Mouse (Mus musculus) heart, adult 2 months (tissue): ENCODE results near the gene Pik3r2. TPM values are rescaled to one million over a fixed set of nuclear protein-coding genes. Genes with fewer than 3 reads are reported as not detected.

ENCODE experiments used
- DNase-seq, 2 experiments: peaks; one replicate each; pipeline ENCODE4 v3.0.0; 2021
- H3K27ac ChIP-seq: fragments of 200-600 bp; 2 replicates; pipeline ENCODE4 v1.8.1; 2022
- H3K27me3 ChIP-seq: fragments of 200-500 bp; 2 replicates; pipeline ENCODE4 v1.6.1; 2012; ENCODE audit warnings: mild to moderate bottlenecking, low read length, inconsistent platforms, mixed read lengths; ENCODE audit not compliant: control insufficient read depth, insufficient read depth
- H3K36me3 ChIP-seq: fragments of 200-500 bp; 2 replicates; pipeline ENCODE4 v1.6.1; 2012; ENCODE audit warnings: low read length, inconsistent platforms; ENCODE audit not compliant: control insufficient read depth, insufficient read depth
- H3K4me1 ChIP-seq: fragments of 200-500 bp; 2 replicates; pipeline ENCODE4 v1.6.1; 2011; ENCODE audit warnings: low read length; ENCODE audit not compliant: control insufficient read depth, insufficient read depth
- H3K4me3 ChIP-seq: fragments of 200-600 bp; 2 replicates; pipeline ENCODE4 v1.8.1; 2022
- H3K79me2 ChIP-seq: fragments of 200-500 bp; replicated peaks from 2 replicates; pipeline ENCODE4 v1.6.1; 2012; ENCODE audit warnings: mild to moderate bottlenecking, inconsistent platforms, low read length, moderate library complexity, mixed read lengths; ENCODE audit not compliant: control insufficient read depth, insufficient read depth
- H3K9ac ChIP-seq: fragments of 200-500 bp; 2 replicates; pipeline ENCODE4 v1.6.1; 2012; ENCODE audit warnings: low read depth, mild to moderate bottlenecking, control low read depth, inconsistent platforms, low read length, mixed read lengths
- CTCF ChIP-seq: fragments of 200-600 bp; IDR thresholded peaks from 2 replicates; pipeline ENCODE4 v1.8.1; 2022; ENCODE audit warnings: antibody characterized with exemption, mild to moderate bottlenecking, moderate library complexity
- EP300 ChIP-seq: fragments of 200-500 bp; IDR thresholded peaks from 2 replicates; pipeline ENCODE4 v1.6.1; 2011; ENCODE audit warnings: low read depth, low read length, control low read depth; ENCODE audit not compliant: insufficient read depth
- POLR2A ChIP-seq: fragments of 200-500 bp; IDR thresholded peaks from 2 replicates; pipeline ENCODE4 v1.6.1; 2011; ENCODE audit warnings: mild to moderate bottlenecking, low read depth, low read length, control low read depth; ENCODE audit not compliant: insufficient read depth
- WGBS: fragments of 180-500 bp; shearing (Covaris S2); methylation state at CpG from one replicate; pipeline ENCODE4 v1.1.7; 2018; 5-methylcytosine and 5-hydroxymethylcytosine counted together
- intact Hi-C: fragments of 180-260 bp; cut with DNase I; formaldehyde crosslinking; loops from one replicate; pipeline ENCODE4 v1.15.1; 2025
- polyA plus RNA-seq: library from polyadenylated mRNA; depleted of rRNA; stranded (reverse); fragments of >200 nt; gene quantifications from 2 replicates; pipeline ENCODE4 v1.2.3, GENCODE M21; 2012
- total RNA-seq, 2 experiments: library from RNA; stranded (reverse); gene quantifications; 2 replicates each; pipeline ENCODE4 v1.2.3; 2021

Gene Pik3r2
- total and polyA plus RNA-seq, 3 experiments, result 22.0 to 45.5 (median 22.4) TPM

DNA sequence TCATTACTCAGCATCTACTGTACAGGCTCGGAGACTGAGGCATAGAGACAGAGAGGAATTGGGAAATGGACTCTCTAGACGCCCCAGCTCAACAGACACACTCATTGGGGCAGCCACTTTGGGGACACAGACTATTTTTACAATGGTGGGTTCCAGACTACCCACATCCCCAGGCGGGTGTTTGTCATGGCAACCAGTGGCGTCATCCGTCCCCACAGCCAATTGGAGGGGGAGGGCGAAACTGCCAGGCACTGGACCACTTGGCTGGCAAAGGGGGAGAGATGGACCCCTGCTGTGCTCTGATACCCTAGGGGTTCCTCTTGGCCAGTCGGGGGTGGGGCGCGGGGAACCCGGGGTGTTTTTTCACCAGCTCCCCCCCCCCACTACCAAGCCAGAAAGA is 24.1 kb upstream of the Pik3r2 start:
- Histone ChIP-seq H3K27me3 (no peaks in the 10 kb centered on the region), H3K27ac (no peak overlapping the region), H3K79me2 (no peaks in the 10 kb centered on the region), H3K4me1 (peaks cover 3% of the 10 kb centered on the region; the same call in 1 of the 2 replicates), H3K36me3 (no peaks in the 10 kb centered on the region), H3K9ac (no peak overlapping the region), H3K4me3 (no peak overlapping the region)
- TF ChIP-seq CTCF, result no peak
- TF ChIP-seq EP300, result no peak
- no peak for TF ChIP-seq POLR2A
- intact Hi-C loops, result no loop called here
- 70% methylated on average over 10 of the region's 10 CpGs for WGBS
- DNase-seq, result no peak

DNA sequence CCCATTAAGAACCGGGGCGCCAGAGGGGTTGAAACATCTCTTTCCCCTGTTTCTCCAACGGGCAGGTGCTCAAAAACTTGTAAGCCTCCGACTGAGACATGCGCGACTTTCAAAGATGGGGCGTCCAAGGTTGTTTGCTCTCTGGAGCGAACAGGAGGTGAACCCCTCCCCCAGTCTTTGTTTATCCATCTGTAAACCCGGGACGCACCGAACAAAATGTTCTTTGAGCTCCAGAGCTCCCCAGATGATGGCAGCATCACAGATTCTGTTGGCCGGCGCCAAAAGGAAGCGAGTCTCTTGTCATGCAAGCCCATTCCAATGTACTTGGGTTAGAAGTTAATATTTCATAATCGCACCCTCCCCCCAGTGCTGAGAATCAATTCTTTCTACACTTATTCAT is 21.8 kb upstream of the Pik3r2 start:
- peak; percentile 44 to 47 for DNase-seq
- peaks cover 3% of the 10 kb centered on the region; the same call in 1 of the 2 replicates for H3K4me1 ChIP-seq
- H3K79me2 ChIP-seq, result no peaks in the 10 kb centered on the region
- H3K4me3 ChIP-seq, result no peak overlapping the region
- TF ChIP-seq CTCF (no peak), EP300 (0 out of 2 replicates have a peak, but pooled peaks have one; percentile 18)
- intact Hi-C loops, result no loop called here
- no peak overlapping the region for H3K9ac ChIP-seq
- no peaks in the 10 kb centered on the region for H3K27me3 ChIP-seq
- H3K36me3 ChIP-seq, result no peaks in the 10 kb centered on the region
- 18% methylated on average over 15 of the region's 15 CpGs for WGBS
- no peak overlapping the region for H3K27ac ChIP-seq

DNA sequence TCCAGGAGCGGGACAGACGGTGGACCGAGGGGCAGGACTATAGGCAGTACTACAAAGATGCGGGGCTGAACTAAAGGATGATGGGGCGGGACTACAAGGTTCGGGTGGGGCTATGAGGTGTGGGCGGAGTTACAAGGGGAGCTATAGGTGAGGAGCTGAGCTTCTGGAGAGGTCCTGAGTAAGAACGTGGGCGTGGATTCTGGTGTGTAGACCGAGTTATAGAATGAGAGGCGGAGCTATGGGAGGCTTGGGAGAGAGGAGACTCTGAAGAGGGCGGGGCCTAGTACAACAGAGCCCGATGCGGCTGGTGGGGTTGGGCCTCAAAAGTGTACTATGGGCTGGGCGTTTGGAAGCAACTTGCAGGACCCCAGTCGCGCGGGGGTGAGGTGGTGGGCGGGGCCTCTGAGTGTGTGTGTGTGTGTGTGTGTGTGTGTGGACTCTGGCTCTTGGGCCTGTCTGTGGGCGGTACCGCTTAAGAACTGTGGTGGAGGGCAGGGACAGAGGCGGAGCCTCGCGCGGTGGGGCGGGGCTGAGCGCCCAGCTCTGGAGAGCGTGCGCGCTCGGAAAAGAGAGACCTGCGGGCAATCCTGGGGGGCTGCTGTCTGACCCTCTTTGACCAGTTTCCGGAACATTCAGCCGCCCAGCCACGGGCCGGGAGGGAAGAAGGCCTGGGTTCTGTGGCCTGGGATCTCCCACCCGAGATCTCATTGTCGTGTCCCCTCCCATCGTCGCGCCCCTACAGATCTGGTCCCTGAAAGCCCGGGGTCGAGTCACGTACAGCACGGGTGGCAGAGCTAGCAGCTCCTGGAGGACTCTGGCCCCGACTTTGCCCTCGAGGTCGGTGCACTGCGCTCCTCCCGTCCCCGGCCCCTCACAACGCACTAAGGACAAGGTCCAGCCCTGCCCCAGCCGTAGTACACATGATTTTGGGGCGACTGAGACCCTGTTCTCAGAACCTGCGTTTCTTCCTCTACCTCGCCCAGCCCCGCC is 20.9 kb upstream of the Pik3r2 start:
- H3K27ac ChIP-seq, result peak overlapping the region; percentile 9
- intact Hi-C loops, result loop anchor here (2.0 kb wide), 1 partner anchor 21 kb away; the partner anchor contains the start of gene Pik3r2
- TF ChIP-seq POLR2A (no peak), EP300 (no peak), CTCF (no peak)

DNA sequence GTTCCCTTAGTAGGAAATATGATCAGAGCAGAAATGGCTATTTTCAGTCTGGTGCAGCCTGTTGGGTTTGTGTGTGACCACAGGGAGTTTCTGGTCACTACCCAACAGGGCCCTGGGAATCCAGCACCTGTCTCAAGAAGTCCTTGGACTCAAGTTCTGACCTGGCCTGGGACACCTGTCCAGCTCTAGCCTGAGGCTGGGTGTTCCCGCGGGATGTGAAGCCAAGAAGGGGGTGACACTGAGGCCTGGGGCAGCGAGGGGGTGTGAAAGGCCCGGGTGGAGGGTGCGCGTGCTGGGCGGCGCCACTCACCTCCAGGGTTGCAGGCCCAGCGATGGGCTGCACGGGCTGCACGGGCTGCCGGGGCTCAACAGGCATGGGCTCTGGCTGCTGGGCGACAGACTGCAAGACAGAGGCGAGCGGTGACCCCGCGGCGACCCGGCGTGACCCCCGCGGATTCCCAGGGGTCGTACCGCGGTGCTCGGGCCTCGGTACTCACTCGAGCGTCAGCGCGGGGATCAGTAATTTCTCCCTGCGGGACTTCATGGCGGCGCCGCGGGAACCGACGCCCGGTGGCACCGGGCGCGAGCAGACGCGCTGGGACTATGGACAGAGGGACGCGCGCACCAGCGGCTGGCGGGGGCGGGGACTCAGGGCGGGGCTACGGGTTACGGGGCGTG is 20.0 kb upstream of the Pik3r2 start:
- no peaks in the 10 kb centered on the region for H3K27me3 ChIP-seq
- WGBS, result 8% methylated on average over 54 of the region's 54 CpGs
- peak overlapping the region; percentile 39; the same call in 1 of the 2 replicates for H3K27ac ChIP-seq
- TF ChIP-seq POLR2A (0 out of 2 replicates have a peak, but pooled peaks have one; percentile 21), CTCF (no peak), EP300 (no peak)
- H3K36me3 ChIP-seq, result no peaks in the 10 kb centered on the region
- H3K79me2 ChIP-seq, result no peaks in the 10 kb centered on the region
- H3K4me3 ChIP-seq, result peak overlapping the region; percentile 61
- H3K4me1 ChIP-seq, result peaks cover 5% of the 10 kb centered on the region
- intact Hi-C loops, result loop anchor here (2.0 kb wide), 1 partner anchor 20 kb away; the partner anchor contains the start of gene Pik3r2
- peak overlapping the region; percentile 73 for H3K9ac ChIP-seq
- no peak for DNase-seq

More for the DNA sequence above, 20.9 kb upstream of the Pik3r2 start:
- H3K27me3 ChIP-seq, result no peaks in the 10 kb centered on the region
- 2% methylated on average over 53 of the region's 57 CpGs for WGBS
- H3K4me1 ChIP-seq, result peaks cover 3% of the 10 kb centered on the region; the same call in 1 of the 2 replicates
- peak; percentile 90 to 91 for DNase-seq
- no peaks in the 10 kb centered on the region for H3K36me3 ChIP-seq
- H3K79me2 ChIP-seq, result no peaks in the 10 kb centered on the region
- peak overlapping the region; percentile 61 for H3K4me3 ChIP-seq
- H3K9ac ChIP-seq, result peak overlapping the region; percentile 64

DNA sequence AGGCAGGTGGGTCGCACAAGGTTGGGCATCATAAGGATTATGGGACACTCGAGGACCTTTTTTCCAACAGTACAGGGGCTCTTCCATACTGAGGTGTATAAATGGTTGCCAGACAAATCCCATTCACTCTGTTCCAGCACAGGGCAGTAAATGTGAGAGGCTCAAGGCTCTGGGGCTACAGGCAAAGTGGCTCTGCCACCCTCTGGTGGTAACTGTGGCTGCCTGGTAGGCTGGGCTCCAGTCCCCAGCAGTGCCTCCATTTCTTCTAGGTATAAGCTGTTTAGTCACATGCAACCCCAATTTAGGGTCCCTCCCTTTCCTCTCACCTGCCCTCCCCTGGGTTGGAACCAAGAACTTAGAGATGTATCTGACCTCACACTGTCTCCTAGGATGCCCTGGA is 18.9 kb upstream of the Pik3r2 start:
- Histone ChIP-seq H3K9ac (no peak overlapping the region), H3K4me3 (no peak overlapping the region), H3K27ac (no peak overlapping the region), H3K79me2 (no peaks in the 10 kb centered on the region), H3K4me1 (peaks cover 6% of the 10 kb centered on the region), H3K36me3 (no peaks in the 10 kb centered on the region), H3K27me3 (no peaks in the 10 kb centered on the region)
- 89% methylated on average over 2 of the region's 2 CpGs for WGBS
- TF ChIP-seq POLR2A (no peak), CTCF (peak; percentile 35)
- intact Hi-C loops, result no loop called here
- DNase-seq, result no peak
